In the genomic region with DNA sequence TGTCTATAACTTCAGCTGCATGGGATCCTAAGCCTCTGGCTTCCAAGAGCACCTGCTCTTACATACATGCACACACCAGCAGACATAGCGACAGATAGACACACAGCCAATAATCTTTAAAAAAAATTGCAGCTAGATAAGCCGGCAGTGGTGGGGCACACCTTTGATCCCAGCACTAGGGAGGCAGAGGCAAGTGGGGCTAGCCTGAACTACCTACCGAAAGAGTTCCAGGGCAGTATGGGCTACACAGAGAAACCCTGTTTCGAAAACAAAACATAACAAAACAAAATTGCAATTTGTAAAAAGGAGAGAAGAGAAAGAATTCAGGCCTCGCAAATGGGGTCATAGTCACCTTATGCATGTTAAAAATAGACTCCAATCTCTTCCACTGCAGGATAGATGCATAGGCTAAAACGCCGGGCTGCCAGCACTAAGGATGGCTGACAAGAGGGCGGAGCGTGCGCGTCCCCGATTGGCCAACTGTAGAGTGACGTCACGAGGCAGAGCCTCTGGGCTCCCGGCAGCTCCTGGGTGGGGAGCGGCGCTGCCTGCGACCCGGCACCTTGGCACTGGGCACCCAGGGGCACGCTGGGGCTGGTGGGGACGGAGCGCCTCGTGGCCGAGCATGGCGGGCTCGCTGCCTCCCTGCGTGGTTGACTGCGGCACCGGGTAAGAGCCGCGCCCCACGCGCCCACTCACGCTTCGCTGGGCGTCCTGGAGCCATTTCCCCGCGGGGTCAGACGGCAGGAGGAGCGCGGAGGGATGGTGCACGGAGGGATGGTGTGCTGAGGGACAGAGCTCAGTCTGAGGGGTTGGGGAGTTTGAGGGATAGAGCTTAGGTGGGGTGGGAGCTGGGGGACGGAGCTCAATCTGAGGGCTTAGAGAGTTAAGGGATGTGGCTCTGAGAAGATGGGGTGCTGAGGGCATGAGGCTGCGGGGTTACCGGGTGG, we compare ENCODE assay signal across 8 mouse cellular contexts. TPM values are rescaled to one million over a fixed set of nuclear protein-coding genes. Genes with fewer than 3 reads are reported as not detected.
DNase-seq lines count a peak whose midpoint lies in the region; ATAC-seq and TF ChIP-seq lines count a peak whose summit lies in the region.

A gene (plus strand): TSS at position 538 of the 950 bp plus-strand sequence.

- no peaks in the 10 kb centered on the region for H3K27me3 ChIP-seq in heart, embryonic 14.5 days (ENCODE audit: control insufficient read depth, insufficient read depth, low read length)
- 0 out of 2 replicates have a peak, but pooled peaks cover 4% of the 10 kb centered on the region for H3K27me3 ChIP-seq in liver, embryonic 11.5 days (replicated peaks; ENCODE audit: control insufficient read depth, insufficient read depth, low read length)
- H3K27me3 ChIP-seq in myocyte (ENCODE audit: control insufficient read depth, insufficient read depth, insufficient read length), result no peaks in the 10 kb centered on the region

- H3K36me3 ChIP-seq in heart, embryonic 14.5 days (ENCODE audit: control insufficient read depth, insufficient read depth, low read length), result no peaks in the 10 kb centered on the region
- H3K36me3 ChIP-seq in liver, embryonic 11.5 days (ENCODE audit: control insufficient read depth, insufficient read depth, low read length), result no peaks in the 10 kb centered on the region
- H3K36me3 ChIP-seq in myocyte (ENCODE audit: control insufficient read depth, insufficient read depth), result no peaks in the 10 kb centered on the region

- peak; percentile 87 for DNase-seq in CD4-positive, CD25-positive, alpha-beta regulatory T cell, adult 2 months (ENCODE audit: low read depth, low spot score)
- DNase-seq in kidney, postnatal 10 days, result peak; percentile 91
- DNase-seq in liver, embryonic 11.5 days (ENCODE audit: low spot score), result peak; percentile 78
- peak; percentile 74 to 83 for DNase-seq in spleen, postnatal 4 days (ENCODE audit: low spot score in 2 of 2)

- peak; percentile 70; the same call in 1 of the 2 replicates for ATAC-seq in erythroid progenitor cell, adult 5-6 weeks (replicated peaks; ENCODE audit: low FRiP score, poor library complexity, severe bottlenecking)
- ATAC-seq in heart, embryonic 14.5 days (ENCODE audit: insufficient number of reproducible peaks, insufficient read depth, low FRiP score, low read depth), result peak; percentile 94
- peak; percentile 94 for ATAC-seq in liver, embryonic 11.5 days (replicated peaks; ENCODE audit: low FRiP score)

- no peaks in the 10 kb centered on the region for H3K9me3 ChIP-seq in heart, embryonic 14.5 days (ENCODE audit: control insufficient read depth, low read length)
- H3K9me3 ChIP-seq in liver, embryonic 11.5 days (ENCODE audit: control insufficient read depth, low read length), result no peaks in the 10 kb centered on the region

- H3K9ac ChIP-seq in heart, embryonic 14.5 days (ENCODE audit: low read length), result peak within 1 kb of the TSS; percentile 78
- H3K9ac ChIP-seq in liver, embryonic 11.5 days (ENCODE audit: low read depth, low read length), result peak within 1 kb of the TSS; percentile 55

- WGBS in heart, embryonic 14.5 days, result 1% methylated on average over 45 of the region's 45 CpGs
- 2% methylated on average over 45 of the region's 45 CpGs for WGBS in liver, embryonic 11.5 days

- peak within 1 kb of the TSS; percentile 39 for H3ac ChIP-seq in myocyte (ENCODE audit: control insufficient read depth, insufficient read length)

- H3K4me1 ChIP-seq in brown adipose tissue, adult 24 weeks (ENCODE audit: control insufficient read depth, insufficient read depth, insufficient read length, low read length), result peaks cover 6% of the 10 kb centered on the region; the same call in 1 of the 2 replicates
- peaks cover 13 to 32% of the 10 kb centered on the region in 2 experiments for H3K4me1 ChIP-seq in heart, embryonic 14.5 days (ENCODE audit: control insufficient read depth in 2 of 2, insufficient read depth in 2 of 2, low read length in 2 of 2)
- peaks cover 4% of the 10 kb centered on the region; the same call in 1 of the 2 replicates for H3K4me1 ChIP-seq in liver, embryonic 11.5 days (replicated peaks; ENCODE audit: control insufficient read depth, insufficient read depth, low read length)

- H3K27ac ChIP-seq in brown adipose tissue, adult 24 weeks (replicated peaks; ENCODE audit: low read depth, low read length), result no peak within 1 kb of the TSS
- H3K27ac ChIP-seq in heart, embryonic 14.5 days (replicated peaks in 1 of 2; ENCODE audit: control insufficient read depth in 1 of 2, insufficient read depth in 1 of 2, low read depth in 2 of 2, low read length in 2 of 2), result peak within 1 kb of the TSS; percentile 61 to 64
- no peak within 1 kb of the TSS for H3K27ac ChIP-seq in liver, embryonic 11.5 days (ENCODE audit: low read depth, low read length)

- TF ChIP-seq POLR2A in myocyte (IDR thresholded peaks at IDR 0.05; ENCODE audit: insufficient read length, low read depth), result peak; percentile 25

- H3K79me2 ChIP-seq in myocyte (ENCODE audit: control insufficient read depth, insufficient read depth), result no peaks in the 10 kb centered on the region

- H3K4me2 ChIP-seq in heart, embryonic 14.5 days (ENCODE audit: low read length), result peak within 1 kb of the TSS; percentile 91
- peak within 1 kb of the TSS; percentile 86 for H3K4me2 ChIP-seq in liver, embryonic 11.5 days
- peak within 1 kb of the TSS; percentile 77 for H3K4me2 ChIP-seq in myocyte (ENCODE audit: low read depth)

- peak within 1 kb of the TSS; percentile 85 for H3K4me3 ChIP-seq in brown adipose tissue, adult 24 weeks (ENCODE audit: insufficient read depth, low read depth, low read length)
- H3K4me3 ChIP-seq in heart, embryonic 14.5 days (ENCODE audit: control insufficient read depth in 1 of 2, insufficient read depth in 1 of 2, low read depth in 1 of 2, low read length in 2 of 2), result peak within 1 kb of the TSS; percentile 66 to 72
- H3K4me3 ChIP-seq in liver, embryonic 11.5 days (ENCODE audit: low read depth, low read length), result peak within 1 kb of the TSS; percentile 63
- no peak within 1 kb of the TSS for H3K4me3 ChIP-seq in myocyte

TF ChIP-seq in myocyte, 11 proteins besides CTCF, POLR2A, EP300 and RAD21:
- TF ChIP-seq MYOG (IDR thresholded peaks at IDR 0.05; ENCODE audit: control insufficient read depth in 1 of 3, insufficient read depth in 1 of 3, insufficient read length in 2 of 3, low read depth in 2 of 3), result peak in 1 of 3 experiments; percentile 42
- TF ChIP-seq USF1 (IDR thresholded peaks at IDR 0.05; ENCODE audit: low read depth), result no peak
- TF ChIP-seq TCF3 (IDR thresholded peaks at IDR 0.05; ENCODE audit: insufficient read length, low read depth), result no peak
TF ChIP-seq in myocyte: peak in this region for 1.

RNA-seq across cellular contexts. Expression of the gene that starts here (rescaled TPM):
- 0.52 and 2.0 TPM in 2 replicates for polyA plus RNA-seq in brown adipose tissue, adult 24 weeks (2012; ENCODE audit: insufficient read depth, insufficient read length, missing spikeins)
- 0.72 TPM in 1 of 2 replicates, not detected in the other for total RNA-seq in erythroid progenitor cell, adult 5-6 weeks (2015; ENCODE audit: low replicate concordance)
- total RNA-seq in erythroid progenitor cell, adult 5-6 weeks (2017; ENCODE audit: low replicate concordance), result not detected in 2 replicates
- 40.5 and 43.7 TPM in 2 replicates for polyA plus RNA-seq in heart, embryonic 14.5 days (2014; fragmentation: Nextera tagmentation; extraction: Ambion mirVana)
- 2.3 and 2.4 TPM in 2 replicates for polyA plus RNA-seq in liver, embryonic 11.5 days (2014; fragmentation: Nextera tagmentation; extraction: Ambion mirVana)
- 0.40 TPM for polyA plus RNA-seq in myocyte (2012; fragmentation: generic; extraction: Trizol)

Comparison
In these comparisons a context has a peak if more than half of its experiments do, and no peak if none do; other contexts are left out.
1. RNA of the gene that starts here (polyA plus RNA-seq): 40.5 to 43.7 TPM in heart, embryonic 14.5 days; 2.3 to 2.4 TPM in liver, embryonic 11.5 days, 0.52 to 2.0 TPM in brown adipose tissue, adult 24 weeks and 0.40 TPM in myocyte (single experiment); every median in the first group is over 10 times any median in the second.
2. Peak in ATAC-seq in erythroid progenitor cell, adult 5-6 weeks; RNA of the gene not detected or under 1 TPM.
3. H3K27ac ChIP-seq: peak in heart, embryonic 14.5 days (2 of 2); none in brown adipose tissue, adult 24 weeks (single experiment) and liver, embryonic 11.5 days (single experiment).
4. Peak in every context shown above with its lines, with median percentiles within 50 percentile points of each other: DNase-seq, ATAC-seq and H3K4me2 ChIP-seq.